Mouse (Mus musculus): ENCODE measurements around the gene Akap13.

- TF ChIP-seq POLR2A (IDR thresholded peaks at IDR 0.05; ENCODE audit: borderline replicate concordance, control insufficient read depth, low read depth, low read length) (no peak), CTCF (IDR thresholded peaks at IDR 0.05; ENCODE audit: control insufficient read depth, insufficient read depth, low read length) (no peak)
Observed at GRCm38 (mm10) chr7:75629669-75630068, 174.3 kb downstream of the Akap13 start.

All from bone marrow, adult 2 months (tissue).